Mouse (Mus musculus): ENCODE results near the gene Slf2. TPM values are rescaled to one million over a fixed set of nuclear protein-coding genes. Genes with fewer than 3 reads are reported as not detected.
A peak's percentile ranks its signal among the peaks of the same experiment; 100 is the strongest.

Slf2 gene
- polyA plus RNA-seq, 1 experiment from 2014 or later: 56.7 TPM

DNA sequence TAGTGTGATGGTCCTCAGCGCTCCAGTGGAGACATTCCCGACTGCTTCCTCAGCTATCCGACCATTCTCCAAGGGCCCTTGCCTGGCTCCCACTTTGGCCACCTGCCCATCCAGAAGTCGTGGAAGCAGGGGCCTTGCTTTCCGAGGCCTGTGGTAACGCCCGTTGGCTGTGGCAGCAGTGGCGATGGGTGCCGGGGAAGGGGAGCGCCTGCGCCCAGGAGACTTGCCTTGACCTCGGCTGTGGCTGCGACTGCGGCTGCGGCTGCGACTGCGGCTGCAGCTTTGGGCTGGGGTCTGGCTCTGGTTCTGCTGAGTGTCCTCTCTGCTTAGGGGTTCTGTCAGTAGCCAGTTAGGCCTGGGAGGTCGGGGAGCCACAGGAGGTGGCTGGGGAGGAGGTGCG is 97.8 kb downstream of the Slf2 start:
- H3K27ac ChIP-seq (ENCODE audit: low read length): no peak overlapping the region
- peaks cover 37% of the 10 kb centered on the region for H3K36me3 ChIP-seq (ENCODE audit: control insufficient read depth, insufficient read depth, low read length)
- no peak overlapping the region for H3K9ac ChIP-seq (replicated peaks; ENCODE audit: low read depth, low read length)
- H3K4me2 ChIP-seq (replicated peaks; ENCODE audit: low read depth, low read length): no peak overlapping the region
- no peak for ATAC-seq (ENCODE audit: insufficient number of reproducible peaks, insufficient read depth, low FRiP score, low read depth)
- 44% methylated on average over 19 of the region's 19 CpGs for WGBS
- no peak overlapping the region for H3K4me3 ChIP-seq (ENCODE audit: low read depth, low read length)
- H3K4me1 ChIP-seq (ENCODE audit: control insufficient read depth, insufficient read depth, low read length): peaks cover 19% of the 10 kb centered on the region; the same call in 1 of the 2 replicates
- H3K9me3 ChIP-seq (ENCODE audit: control insufficient read depth, low read depth, low read length): no peaks in the 10 kb centered on the region
- H3K27me3 ChIP-seq (ENCODE audit: control insufficient read depth, insufficient read depth, low read length): no peaks in the 10 kb centered on the region

DNA sequence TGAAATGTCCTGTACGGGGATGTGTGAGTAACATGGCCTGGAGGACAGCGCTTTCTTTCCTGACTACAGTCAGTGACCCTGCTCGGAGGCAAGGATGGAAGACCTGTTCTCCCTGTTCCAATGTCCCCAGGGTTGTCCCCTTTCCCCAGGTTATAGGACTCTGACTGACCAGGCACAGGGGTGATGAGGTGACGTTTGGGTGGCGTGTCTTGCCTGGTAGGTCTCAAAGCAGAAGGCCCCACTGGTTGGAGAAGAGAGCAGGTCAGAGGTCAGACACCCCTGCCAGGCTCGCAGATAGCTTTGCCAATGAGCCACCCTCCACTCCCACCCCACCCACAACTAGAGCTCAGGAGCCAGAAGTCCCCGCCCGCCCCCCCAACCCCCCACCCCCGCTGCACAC is 98.6 kb downstream of the Slf2 start:
- peaks cover 33% of the 10 kb centered on the region for H3K36me3 ChIP-seq (ENCODE audit: control insufficient read depth, insufficient read depth, low read length)
- H3K9me3 ChIP-seq (ENCODE audit: control insufficient read depth, low read depth, low read length): no peaks in the 10 kb centered on the region
- H3K9ac ChIP-seq (replicated peaks; ENCODE audit: low read depth, low read length): no peak overlapping the region
- no peak overlapping the region for H3K27ac ChIP-seq (ENCODE audit: low read length)
- no peak overlapping the region for H3K4me2 ChIP-seq (replicated peaks; ENCODE audit: low read depth, low read length)
- H3K27me3 ChIP-seq (ENCODE audit: control insufficient read depth, insufficient read depth, low read length): no peaks in the 10 kb centered on the region
- no peak for ATAC-seq (ENCODE audit: insufficient number of reproducible peaks, insufficient read depth, low FRiP score, low read depth)
- 65% methylated on average over 7 of the region's 9 CpGs for WGBS
- peaks cover 19% of the 10 kb centered on the region; the same call in 1 of the 2 replicates for H3K4me1 ChIP-seq (ENCODE audit: control insufficient read depth, insufficient read depth, low read length)
- H3K4me3 ChIP-seq (ENCODE audit: low read depth, low read length): no peak overlapping the region

GRCm38 (mm10) chr19:45030111-45030510 is 99.2 kb downstream of the Slf2 start:
- Histone ChIP-seq H3K9ac (replicated peaks; ENCODE audit: low read depth, low read length) (no peak overlapping the region), H3K27ac (ENCODE audit: low read length) (no peak overlapping the region), H3K4me3 (ENCODE audit: low read depth, low read length) (no peak overlapping the region), H3K4me1 (ENCODE audit: control insufficient read depth, insufficient read depth, low read length) (peaks cover 19% of the 10 kb centered on the region; the same call in 1 of the 2 replicates), H3K9me3 (ENCODE audit: control insufficient read depth, low read depth, low read length) (no peaks in the 10 kb centered on the region), H3K27me3 (ENCODE audit: control insufficient read depth, insufficient read depth, low read length) (no peaks in the 10 kb centered on the region), H3K36me3 (ENCODE audit: control insufficient read depth, insufficient read depth, low read length) (peaks cover 28% of the 10 kb centered on the region), H3K4me2 (replicated peaks; ENCODE audit: low read depth, low read length) (no peak overlapping the region)
- ATAC-seq (ENCODE audit: insufficient number of reproducible peaks, insufficient read depth, low FRiP score, low read depth): peak; percentile 21; the same call in 1 of the 2 replicates
- WGBS: 38% methylated on average over 8 of the region's 8 CpGs

- no peak overlapping the region for H3K4me3 ChIP-seq (ENCODE audit: low read depth, low read length)
Observed at GRCm38 (mm10) chr19:45030746-45031693, 100.1 kb downstream of the Slf2 start.

GRCm38 (mm10) chr19:45031780-45032179 is 100.8 kb downstream of the Slf2 start:
- no peak overlapping the region for H3K4me2 ChIP-seq (replicated peaks; ENCODE audit: low read depth, low read length)
- H3K27ac ChIP-seq (ENCODE audit: low read length): no peak overlapping the region
- 14% methylated on average over 4 of the region's 4 CpGs for WGBS
- H3K4me3 ChIP-seq (ENCODE audit: low read depth, low read length): no peak overlapping the region
- no peak overlapping the region for H3K9ac ChIP-seq (replicated peaks; ENCODE audit: low read depth, low read length)
- ATAC-seq (ENCODE audit: insufficient number of reproducible peaks, insufficient read depth, low FRiP score, low read depth): peak; percentile 62; the same call in 1 of the 2 replicates
- H3K36me3 ChIP-seq (ENCODE audit: control insufficient read depth, insufficient read depth, low read length): peaks cover 14% of the 10 kb centered on the region
- no peaks in the 10 kb centered on the region for H3K27me3 ChIP-seq (ENCODE audit: control insufficient read depth, insufficient read depth, low read length)
- peaks cover 19% of the 10 kb centered on the region; the same call in 1 of the 2 replicates for H3K4me1 ChIP-seq (ENCODE audit: control insufficient read depth, insufficient read depth, low read length)
- no peaks in the 10 kb centered on the region for H3K9me3 ChIP-seq (ENCODE audit: control insufficient read depth, low read depth, low read length)

More at GRCm38 (mm10) chr19:45030746-45031693, 100.1 kb downstream of the Slf2 start:
- H3K4me2 ChIP-seq (replicated peaks; ENCODE audit: low read depth, low read length): peak overlapping the region; percentile 25
- H3K27me3 ChIP-seq (ENCODE audit: control insufficient read depth, insufficient read depth, low read length): no peaks in the 10 kb centered on the region
- H3K36me3 ChIP-seq (ENCODE audit: control insufficient read depth, insufficient read depth, low read length): peaks cover 21% of the 10 kb centered on the region
- H3K9ac ChIP-seq (replicated peaks; ENCODE audit: low read depth, low read length): no peak overlapping the region
- no peak overlapping the region for H3K27ac ChIP-seq (ENCODE audit: low read length)
- WGBS: 39% methylated on average over 20 of the region's 20 CpGs
- H3K4me1 ChIP-seq (ENCODE audit: control insufficient read depth, insufficient read depth, low read length): peaks cover 19% of the 10 kb centered on the region; the same call in 1 of the 2 replicates
- H3K9me3 ChIP-seq (ENCODE audit: control insufficient read depth, low read depth, low read length): no peaks in the 10 kb centered on the region
- ATAC-seq (ENCODE audit: insufficient number of reproducible peaks, insufficient read depth, low FRiP score, low read depth): 0 out of 2 replicates have a peak, but pooled peaks have one; percentile 16

Other genes starting within 250 kb of the Slf2 start
- gene Pax2, start 175.1 kb upstream of the Slf2 start, polyA plus RNA-seq (2014; fragmentation: Nextera tagmentation; extraction: Ambion mirVana): not detected in 2 replicates
- gene Sema4g, start 58.0 kb downstream of the Slf2 start, polyA plus RNA-seq (2014; fragmentation: Nextera tagmentation; extraction: Ambion mirVana): 6.0 and 6.6 TPM in 2 replicates
- gene Twnk, start 74.5 kb downstream of the Slf2 start, polyA plus RNA-seq (2014; fragmentation: Nextera tagmentation; extraction: Ambion mirVana): 13.3 and 15.3 TPM in 2 replicates
- 60.1 and 60.4 TPM in 2 replicates for gene Mrpl43, start 75.3 kb downstream of the Slf2 start, polyA plus RNA-seq (2014; fragmentation: Nextera tagmentation; extraction: Ambion mirVana)
- 52.5 and 56.0 TPM in 2 replicates for gene Lzts2, start 83.3 kb downstream of the Slf2 start, polyA plus RNA-seq (2014; fragmentation: Nextera tagmentation; extraction: Ambion mirVana)
- gene Pdzd7, start 114.6 kb downstream of the Slf2 start, polyA plus RNA-seq (2014; fragmentation: Nextera tagmentation; extraction: Ambion mirVana): 0.62 TPM in 2 replicates
- 28.8 and 34.5 TPM in 2 replicates for gene Sfxn3, start 116.4 kb downstream of the Slf2 start, polyA plus RNA-seq (2014; fragmentation: Nextera tagmentation; extraction: Ambion mirVana)
- gene Kazald1, start 144.1 kb downstream of the Slf2 start, polyA plus RNA-seq (2014; fragmentation: Nextera tagmentation; extraction: Ambion mirVana): 1.3 and 4.7 TPM in 2 replicates
- 0.12 and 0.86 TPM in 2 replicates for gene Tlx1, start 219.5 kb downstream of the Slf2 start, polyA plus RNA-seq (2014; fragmentation: Nextera tagmentation; extraction: Ambion mirVana)

Data from stomach, embryonic 14.5 days (tissue).